Mouse (Mus musculus): ENCODE data around the gene Tmem163. TPM values are rescaled to one million over a fixed set of nuclear protein-coding genes. Genes with fewer than 3 reads are reported as not detected.
A peak's percentile ranks its signal among the peaks of the same experiment; 100 is the strongest.

The Tmem163 gene
- total and polyA plus RNA-seq, 2 experiments from 2014 or later, result 54.9 to 56.0 TPM

GRCm38 (mm10) chr1:127467238-127467637, 212.1 kb downstream of the Tmem163 start:
- 97% methylated on average over 5 of the region's 5 CpGs for WGBS
- no peak for ATAC-seq
- H3K9me3 ChIP-seq (ENCODE audit: low read length), result no peaks in the 10 kb centered on the region

DNA sequence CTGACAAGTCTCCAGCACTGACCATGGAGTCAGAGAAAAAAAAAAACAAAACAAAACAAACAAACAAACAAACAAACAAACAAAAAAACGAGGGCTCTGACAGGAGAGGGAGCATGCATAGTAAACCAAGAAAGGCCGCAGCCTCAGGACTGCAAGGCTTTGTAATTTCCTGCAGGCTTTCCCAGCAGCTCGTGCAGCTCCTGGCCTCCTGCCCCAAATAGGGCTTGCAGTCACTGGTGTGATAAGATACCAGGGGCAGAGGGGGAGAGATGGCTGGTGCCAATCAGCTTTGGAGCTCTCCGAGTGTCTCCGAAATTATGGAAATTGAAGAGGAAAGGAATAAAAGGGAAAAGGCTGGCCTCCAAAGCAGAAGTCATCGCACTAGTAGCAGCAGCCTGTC, 214.1 kb downstream of the Tmem163 start:
- no peak overlapping the region for H3K4me2 ChIP-seq (ENCODE audit: low read depth, low read length)
- H3K4me3 ChIP-seq (ENCODE audit: low read length), result no peak overlapping the region
- peaks cover 8% of the 10 kb centered on the region; the same call in 1 of the 2 replicates for H3K36me3 ChIP-seq (ENCODE audit: insufficient read depth, low read length)
- no peak for ATAC-seq
- H3K4me1 ChIP-seq (ENCODE audit: insufficient read depth, low read length), result no peaks in the 10 kb centered on the region
- no peaks in the 10 kb centered on the region for H3K9me3 ChIP-seq (ENCODE audit: low read length)
- WGBS, result 55% methylated on average over 6 of the region's 6 CpGs
- no peak for TF ChIP-seq CTCF (IDR thresholded peaks at IDR 0.05; ENCODE audit: low read depth)
- no peak overlapping the region for H3K27ac ChIP-seq
- H3K27me3 ChIP-seq (ENCODE audit: insufficient read depth, low read length), result no peaks in the 10 kb centered on the region
- DNase-seq (ENCODE audit: low spot score), result no peak
- no peak overlapping the region for H3K9ac ChIP-seq (replicated peaks; ENCODE audit: low read length)

More at GRCm38 (mm10) chr1:127467238-127467637, 212.1 kb downstream of the Tmem163 start:
- H3K4me3 ChIP-seq (ENCODE audit: low read length), result no peak overlapping the region
- no peak overlapping the region for H3K27ac ChIP-seq
- no peak overlapping the region for H3K9ac ChIP-seq (replicated peaks; ENCODE audit: low read length)
- H3K36me3 ChIP-seq (ENCODE audit: insufficient read depth, low read length), result peaks cover 11% of the 10 kb centered on the region; the same call in 1 of the 2 replicates
- no peaks in the 10 kb centered on the region for H3K4me1 ChIP-seq (ENCODE audit: insufficient read depth, low read length)
- no peaks in the 10 kb centered on the region for H3K27me3 ChIP-seq (ENCODE audit: insufficient read depth, low read length)
- no peak overlapping the region for H3K4me2 ChIP-seq (ENCODE audit: low read depth, low read length)
- no peak for TF ChIP-seq CTCF (IDR thresholded peaks at IDR 0.05; ENCODE audit: low read depth)
- DNase-seq (ENCODE audit: low spot score), result no peak

- Histone ChIP-seq H3K27me3 (ENCODE audit: insufficient read depth, low read length) (no peaks in the 10 kb centered on the region), H3K4me1 (ENCODE audit: insufficient read depth, low read length) (no peaks in the 10 kb centered on the region), H3K27ac (no peak overlapping the region), H3K36me3 (ENCODE audit: insufficient read depth, low read length) (peaks cover 14% of the 10 kb centered on the region; the same call in 1 of the 2 replicates), H3K4me3 (ENCODE audit: low read length) (no peak overlapping the region), H3K9me3 (ENCODE audit: low read length) (no peaks in the 10 kb centered on the region), H3K9ac (replicated peaks; ENCODE audit: low read length) (no peak overlapping the region), H3K4me2 (ENCODE audit: low read depth, low read length) (no peak overlapping the region)
- WGBS, result 79% methylated on average over 6 of the region's 6 CpGs
- no peak for DNase-seq (ENCODE audit: low spot score)
- ATAC-seq, result no peak
- TF ChIP-seq CTCF (IDR thresholded peaks at IDR 0.05; ENCODE audit: low read depth), result no peak
These were observed 215.3 kb downstream of the Tmem163 start for GRCm38 (mm10) chr1:127464041-127464440.

DNA sequence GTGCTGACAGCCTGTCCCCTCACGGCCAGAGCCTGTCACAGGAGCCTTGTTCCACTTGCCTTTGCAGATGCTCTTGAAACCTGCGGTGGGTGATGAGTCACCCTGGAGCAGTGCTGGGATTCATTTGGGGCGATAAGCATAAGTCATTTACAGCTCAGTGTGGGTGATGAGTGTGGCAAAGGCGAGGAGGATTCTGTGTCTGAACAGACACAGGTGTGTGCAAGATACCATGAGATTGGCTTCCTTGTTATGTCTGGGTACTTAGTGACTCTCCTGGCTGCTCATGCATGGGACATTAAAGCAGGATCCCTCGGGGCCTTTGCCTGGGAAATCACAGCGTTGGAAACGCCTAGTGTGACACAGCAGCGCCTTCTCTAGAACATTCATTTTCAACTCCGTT, 218.3 kb downstream of the Tmem163 start:
- Histone ChIP-seq H3K27ac (no peak overlapping the region), H3K36me3 (ENCODE audit: insufficient read depth, low read length) (peaks cover 14% of the 10 kb centered on the region; the same call in 1 of the 2 replicates), H3K27me3 (ENCODE audit: insufficient read depth, low read length) (no peaks in the 10 kb centered on the region), H3K4me1 (ENCODE audit: insufficient read depth, low read length) (no peaks in the 10 kb centered on the region), H3K9ac (replicated peaks; ENCODE audit: low read length) (no peak overlapping the region), H3K4me2 (ENCODE audit: low read depth, low read length) (no peak overlapping the region), H3K4me3 (ENCODE audit: low read length) (no peak overlapping the region), H3K9me3 (ENCODE audit: low read length) (no peaks in the 10 kb centered on the region)
- TF ChIP-seq CTCF (IDR thresholded peaks at IDR 0.05; ENCODE audit: low read depth), result no peak
- WGBS, result 61% methylated on average over 9 of the region's 9 CpGs
- ATAC-seq, result 0 out of 2 replicates have a peak, but pooled peaks have one; percentile 11
- DNase-seq (ENCODE audit: low spot score), result no peak

DNA sequence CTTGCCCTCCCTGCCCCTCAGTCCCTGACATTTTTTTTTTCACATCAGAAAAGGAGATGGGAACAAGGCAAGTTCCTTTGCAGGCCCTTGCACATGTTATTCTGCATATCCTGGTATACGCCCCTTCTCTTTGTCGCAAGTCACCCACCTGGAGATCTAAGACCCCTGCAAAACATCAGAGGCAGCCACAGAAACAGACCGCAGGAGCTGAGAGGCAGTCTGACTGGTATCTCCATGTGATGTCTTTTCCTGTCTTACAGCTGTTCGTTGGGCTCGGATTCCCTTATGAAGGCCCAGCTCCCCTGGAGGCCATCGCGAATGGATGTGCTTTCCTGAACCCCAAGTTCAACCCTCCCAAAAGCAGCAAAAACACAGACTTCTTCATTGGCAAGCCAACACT, 219.8 kb downstream of the Tmem163 start:
- Histone ChIP-seq H3K36me3 (ENCODE audit: insufficient read depth, low read length) (peaks cover 14% of the 10 kb centered on the region; the same call in 1 of the 2 replicates), H3K27me3 (ENCODE audit: insufficient read depth, low read length) (no peaks in the 10 kb centered on the region), H3K4me2 (ENCODE audit: low read depth, low read length) (no peak overlapping the region), H3K9ac (replicated peaks; ENCODE audit: low read length) (no peak overlapping the region), H3K9me3 (ENCODE audit: low read length) (no peaks in the 10 kb centered on the region), H3K4me3 (ENCODE audit: low read length) (no peak overlapping the region), H3K4me1 (ENCODE audit: insufficient read depth, low read length) (no peaks in the 10 kb centered on the region), H3K27ac (no peak overlapping the region)
- DNase-seq (ENCODE audit: low spot score), result no peak
- WGBS, result 83% methylated on average over 7 of the region's 7 CpGs
- TF ChIP-seq CTCF (IDR thresholded peaks at IDR 0.05; ENCODE audit: low read depth), result no peak
- ATAC-seq, result no peak

DNA sequence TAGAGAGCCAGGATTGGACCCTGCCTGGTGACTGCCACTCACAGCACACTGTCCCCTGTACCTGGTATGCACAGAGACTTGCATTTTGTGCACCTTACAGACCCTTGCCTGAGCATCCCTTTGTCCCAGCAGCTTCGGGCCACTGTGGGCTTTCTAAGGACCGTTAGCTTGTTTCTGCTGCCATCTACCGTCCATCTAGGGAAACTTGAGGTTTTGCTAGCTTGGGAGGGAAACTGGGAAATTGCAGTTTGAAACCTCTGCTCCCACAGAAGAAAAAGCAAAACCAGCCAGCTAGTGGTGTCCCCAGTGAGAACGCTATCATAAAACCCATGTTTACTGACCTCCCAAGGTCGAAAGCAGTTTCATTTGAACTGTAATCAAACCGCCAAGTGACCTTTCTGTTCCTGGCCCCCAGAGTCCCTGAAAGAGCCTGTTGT, 220.3 kb downstream of the Tmem163 start:
- H3K4me2 ChIP-seq (ENCODE audit: low read depth, low read length), result no peak overlapping the region
- H3K4me3 ChIP-seq (ENCODE audit: low read length), result no peak overlapping the region
- no peaks in the 10 kb centered on the region for H3K9me3 ChIP-seq (ENCODE audit: low read length)
- H3K27ac ChIP-seq, result peak overlapping the region; percentile 16; the same call in 1 of the 2 replicates
- peak; percentile 93 for DNase-seq (ENCODE audit: low spot score)
- H3K36me3 ChIP-seq (ENCODE audit: insufficient read depth, low read length), result peaks cover 14% of the 10 kb centered on the region; the same call in 1 of the 2 replicates
- peak; percentile 93 for TF ChIP-seq CTCF (IDR thresholded peaks at IDR 0.05; ENCODE audit: low read depth)
- ATAC-seq, result peak; percentile 80
- H3K9ac ChIP-seq (replicated peaks; ENCODE audit: low read length), result no peak overlapping the region
- H3K4me1 ChIP-seq (ENCODE audit: insufficient read depth, low read length), result no peaks in the 10 kb centered on the region
- WGBS, result 12% methylated on average over 6 of the region's 6 CpGs
- no peaks in the 10 kb centered on the region for H3K27me3 ChIP-seq (ENCODE audit: insufficient read depth, low read length)

DNA sequence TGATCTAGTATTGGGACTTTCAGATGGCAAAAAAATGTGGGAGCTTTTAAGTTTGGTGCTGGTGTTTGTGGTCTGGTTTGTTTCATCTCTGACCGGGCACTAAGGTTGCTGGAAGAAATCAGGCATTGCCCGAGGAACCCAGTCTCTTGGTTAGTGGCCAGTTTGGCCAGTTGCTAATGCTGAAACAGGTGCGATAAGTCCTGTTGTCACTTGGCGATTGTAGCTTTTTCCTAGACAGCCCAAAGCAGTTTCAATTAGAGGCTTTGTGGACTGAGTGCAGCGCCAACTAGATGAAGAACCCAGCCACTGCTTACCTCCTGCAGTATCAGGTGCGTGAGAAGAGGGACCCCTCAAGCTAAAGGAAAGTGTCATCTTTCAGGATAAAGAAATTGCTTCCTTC, 226.0 kb downstream of the Tmem163 start:
- Histone ChIP-seq H3K4me2 (ENCODE audit: low read depth, low read length) (no peak overlapping the region), H3K27me3 (ENCODE audit: insufficient read depth, low read length) (no peaks in the 10 kb centered on the region), H3K9ac (replicated peaks; ENCODE audit: low read length) (no peak overlapping the region), H3K4me1 (ENCODE audit: insufficient read depth, low read length) (no peaks in the 10 kb centered on the region), H3K27ac (no peak overlapping the region), H3K36me3 (ENCODE audit: insufficient read depth, low read length) (peaks cover 3% of the 10 kb centered on the region; the same call in 1 of the 2 replicates), H3K9me3 (ENCODE audit: low read length) (no peaks in the 10 kb centered on the region), H3K4me3 (ENCODE audit: low read length) (no peak overlapping the region)
- TF ChIP-seq CTCF (IDR thresholded peaks at IDR 0.05; ENCODE audit: low read depth), result no peak
- 86% methylated on average over 6 of the region's 6 CpGs for WGBS
- ATAC-seq (no peak), DNase-seq (ENCODE audit: low spot score) (no peak)
